Mouse (Mus musculus): ENCODE measurements around the gene Ghrh. TPM values are rescaled to one million over a fixed set of nuclear protein-coding genes. Genes with fewer than 3 reads are reported as not detected.

Gene Ghrh
- polyA plus RNA-seq, 1 experiment from 2014 or later, result not detected

GRCm38 (mm10) chr2:157287542-157287941 lies 59.8 kb downstream of the Ghrh start:
- TF ChIP-seq CTCF (IDR thresholded peaks at IDR 0.05; ENCODE audit: low read depth), result peak; percentile 75
- WGBS, result 18% methylated on average over 3 of the region's 3 CpGs
- Histone ChIP-seq H3K36me3 (ENCODE audit: insufficient read depth) (peaks cover 98% of the 10 kb centered on the region), H3K9me3 (ENCODE audit: low read depth, low read length) (no peaks in the 10 kb centered on the region), H3K4me1 (ENCODE audit: insufficient read depth) (no peaks in the 10 kb centered on the region), H3K27ac (ENCODE audit: low read depth) (no peak overlapping the region; the same call in 1 of the 2 replicates), H3K4me3 (ENCODE audit: low read depth, low read length) (no peak overlapping the region), H3K4me2 (no peak overlapping the region), H3K9ac (no peak overlapping the region), H3K27me3 (ENCODE audit: insufficient read depth, low read length) (no peaks in the 10 kb centered on the region)
- peak; percentile 85 for DNase-seq
- no peak for ATAC-seq (ENCODE audit: insufficient read depth)

- no peaks in the 10 kb centered on the region for H3K9me3 ChIP-seq (ENCODE audit: low read depth, low read length)
- H3K4me2 ChIP-seq, result no peak overlapping the region
- no peak for DNase-seq
- H3K4me1 ChIP-seq (ENCODE audit: insufficient read depth), result peaks cover 9% of the 10 kb centered on the region
- 79% methylated on average over 6 of the region's 6 CpGs for WGBS
- H3K9ac ChIP-seq, result no peak overlapping the region
- peaks cover 66% of the 10 kb centered on the region for H3K36me3 ChIP-seq (ENCODE audit: insufficient read depth)
- H3K4me3 ChIP-seq (ENCODE audit: low read depth, low read length), result no peak overlapping the region
- no peak for ATAC-seq (ENCODE audit: insufficient read depth)
- H3K27me3 ChIP-seq (ENCODE audit: insufficient read depth, low read length), result no peaks in the 10 kb centered on the region
- no peak overlapping the region for H3K27ac ChIP-seq (ENCODE audit: low read depth)
- no peak for TF ChIP-seq CTCF (IDR thresholded peaks at IDR 0.05; ENCODE audit: low read depth)
Observed at GRCm38 (mm10) chr2:157283321-157283720, 64.0 kb downstream of the Ghrh start.

Other genes with a start within 250 kb of the Ghrh start
- gene Samhd1, start 212.2 kb downstream of the Ghrh start, polyA plus RNA-seq (2014; fragmentation: Nextera tagmentation; extraction: Ambion mirVana), result 36.2 and 37.0 TPM in 2 replicates
- gene Rbl1, start 143.0 kb downstream of the Ghrh start, polyA plus RNA-seq (2014; fragmentation: Nextera tagmentation; extraction: Ambion mirVana), result 36.4 and 37.3 TPM in 2 replicates
- 355 and 359 TPM in 2 replicates for gene Rpn2, start 68.5 kb downstream of the Ghrh start, polyA plus RNA-seq (2014; fragmentation: Nextera tagmentation; extraction: Ambion mirVana)
- 0.43 and 0.50 TPM in 2 replicates for gene Mroh8, start 68.0 kb downstream of the Ghrh start, polyA plus RNA-seq (2014; fragmentation: Nextera tagmentation; extraction: Ambion mirVana)
- 38.7 and 42.6 TPM in 2 replicates for gene Manbal, start 20.1 kb upstream of the Ghrh start, polyA plus RNA-seq (2014; fragmentation: Nextera tagmentation; extraction: Ambion mirVana)
- 16.4 and 18.9 TPM in 2 replicates for gene Src, start 70.9 kb upstream of the Ghrh start, polyA plus RNA-seq (2014; fragmentation: Nextera tagmentation; extraction: Ambion mirVana)
- gene Nnat, start 212.6 kb upstream of the Ghrh start, polyA plus RNA-seq (2014; fragmentation: Nextera tagmentation; extraction: Ambion mirVana), result 414 and 435 TPM in 2 replicates
- 49.3 and 49.8 TPM in 2 replicates for gene Blcap, start 223.8 kb upstream of the Ghrh start, polyA plus RNA-seq (2014; fragmentation: Nextera tagmentation; extraction: Ambion mirVana)